22 mouse cellular contexts compared by ENCODE assay signal in the genomic region with DNA sequence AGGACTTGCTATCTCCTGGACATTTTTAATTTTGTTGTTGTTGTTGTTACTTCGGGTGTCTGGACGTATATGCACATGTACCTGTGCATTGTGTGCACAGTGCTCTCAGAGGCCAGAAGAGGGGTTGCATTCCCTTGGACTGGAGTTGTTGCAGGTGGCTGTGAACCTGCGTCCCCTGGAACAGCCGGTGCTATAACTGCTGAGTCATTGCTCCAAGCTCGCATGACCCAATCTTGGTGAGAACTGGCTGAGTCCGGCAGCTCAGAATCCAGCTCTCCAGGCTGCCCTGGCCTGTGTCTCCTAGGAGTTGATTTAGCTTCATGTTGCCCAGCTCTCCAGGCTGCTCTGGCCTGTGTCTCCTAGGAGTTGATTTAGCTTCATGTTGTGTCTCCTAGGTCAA. TPM values are rescaled to one million over a fixed set of nuclear protein-coding genes. Genes with fewer than 3 reads are reported as not detected.
DNase-seq lines count a peak whose midpoint lies in the region; ATAC-seq and TF ChIP-seq lines count a peak whose summit lies in the region.
"Had no signal": no experiment of that assay in that cellular context is flagged by ENCODE, and none has a peak within 500 bp of the region (broad histone marks: within the 10 kb centered on the region; RNA-seq: fewer than 3 reads in every experiment).

No protein-coding gene starts in this region.

- peaks cover 30% of the 10 kb centered on the region for H3K36me3 ChIP-seq in ES-E14 (ENCODE audit: control insufficient read depth, insufficient read depth, low read length, poor library complexity, severe bottlenecking)
- H3K36me3 ChIP-seq in limb, embryonic 10.5 days = peaks cover 57% of the 10 kb centered on the region
- H3K36me3 ChIP-seq in midbrain, embryonic 13.5 days = peaks cover 29% of the 10 kb centered on the region

- TF ChIP-seq CTCF in layer of hippocampus, adult 2 months (conservative IDR thresholded peaks at IDR 0.05) = no peak

- DNase-seq in layer of hippocampus, adult 2 months (ENCODE audit: low spot score in 2 of 2) = no peak
- DNase-seq in layer of hippocampus, adult 11-12 months (ENCODE audit: low spot score) = no peak
- DNase-seq in ES-E14 (ENCODE audit: low read depth, low spot score) = no peak
- peak; percentile 67 for DNase-seq in ZHBTc4 (ENCODE audit: low read depth, low spot score)
- no peak for DNase-seq in limb, embryonic 10.5 days (ENCODE audit: low spot score)
- DNase-seq in heart, postnatal 36 days = no peak
- no peak for DNase-seq in yolk sac, embryonic 10.5 days (ENCODE audit: low spot score)
- DNase-seq: adrenal gland, adult 2 months; adrenal gland, postnatal 10 days; adrenal gland, postnatal 25 days; cerebellum, adult 11-12 months; cerebellum, adult 9-10 months; cerebellum, postnatal 10 days; cerebellum, postnatal 25 days; forebrain, postnatal 0 days had no signal

- no peak overlapping the region for H3K4me3 ChIP-seq in layer of hippocampus, adult 2 months
- H3K4me3 ChIP-seq in ES-E14 (ENCODE audit: insufficient read depth in 1 of 2, low read depth in 1 of 2, low read length in 2 of 2, poor library complexity in 1 of 2, severe bottlenecking in 1 of 2) = no peak overlapping the region
- no peak overlapping the region for H3K4me3 ChIP-seq in limb, embryonic 10.5 days
- no peak overlapping the region for H3K4me3 ChIP-seq in midbrain, embryonic 13.5 days (replicated peaks)
- H3K4me3 ChIP-seq: embryonic facial prominence, embryonic 10.5 days; embryonic facial prominence, embryonic 12.5 days; forebrain, embryonic 13.5 days; forebrain, embryonic 15.5 days had no signal

- H3K9me3 ChIP-seq in ES-E14 (ENCODE audit: control insufficient read depth, insufficient read depth, low read depth, low read length) = no peaks in the 10 kb centered on the region
- H3K9me3 ChIP-seq in limb, embryonic 10.5 days (replicated peaks) = no peaks in the 10 kb centered on the region
- H3K9me3 ChIP-seq in midbrain, embryonic 13.5 days = no peaks in the 10 kb centered on the region
- H3K9me3 ChIP-seq: embryonic facial prominence, embryonic 10.5 days; embryonic facial prominence, embryonic 12.5 days; forebrain, embryonic 13.5 days; forebrain, embryonic 15.5 days had no signal

- ATAC-seq in midbrain, embryonic 13.5 days = no peak
- ATAC-seq: forebrain, embryonic 13.5 days; forebrain, embryonic 15.5 days; forebrain, postnatal 0 days had no signal

- intact Hi-C loops in heart, postnatal 36 days (cut with DNase I) = no loop called here

- WGBS in limb, embryonic 10.5 days = 94% methylated on average over 6 of the region's 6 CpGs
- 95% methylated on average over 6 of the region's 6 CpGs for WGBS in midbrain, embryonic 13.5 days

- H3K27me3 ChIP-seq in limb, embryonic 10.5 days (ENCODE audit: low read depth, poor library complexity, severe bottlenecking) = no peaks in the 10 kb centered on the region
- no peaks in the 10 kb centered on the region for H3K27me3 ChIP-seq in midbrain, embryonic 13.5 days
- H3K27me3 ChIP-seq: embryonic facial prominence, embryonic 12.5 days; forebrain, embryonic 13.5 days; forebrain, embryonic 15.5 days had no signal

- peak overlapping the region; percentile 63; the same call in 1 of the 2 replicates for H3K27ac ChIP-seq in layer of hippocampus, adult 2 months
- H3K27ac ChIP-seq in ES-E14 (ENCODE audit: insufficient read depth, low read depth, low read length, poor library complexity, severe bottlenecking) = no peak overlapping the region
- H3K27ac ChIP-seq in limb, embryonic 10.5 days = peak overlapping the region; percentile 21; the same call in 1 of the 2 replicates
- no peak overlapping the region for H3K27ac ChIP-seq in midbrain, embryonic 13.5 days
- H3K27ac ChIP-seq: embryonic facial prominence, embryonic 10.5 days; embryonic facial prominence, embryonic 12.5 days; forebrain, embryonic 13.5 days; forebrain, embryonic 15.5 days had no signal

- in situ Hi-C loops in ES-E14 (cut with MboI; ENCODE audit: low sequenced_read_pairs in 2 of 2, unreplicated experiment in 2 of 2) = no loop called here

- peaks cover 0 to 15% of the 10 kb centered on the region in 2 experiments; a peak in 1 of 4 replicates for H3K4me1 ChIP-seq in ES-E14 (ENCODE audit: control insufficient read depth in 2 of 2, insufficient read depth in 2 of 2, low read length in 2 of 2, poor library complexity in 1 of 2)
- peaks cover 26% of the 10 kb centered on the region for H3K4me1 ChIP-seq in limb, embryonic 10.5 days
- peaks cover 25% of the 10 kb centered on the region for H3K4me1 ChIP-seq in midbrain, embryonic 13.5 days (replicated peaks)
- H3K4me1 ChIP-seq: forebrain, embryonic 15.5 days had no signal

- H3K9ac ChIP-seq in ES-E14 (ENCODE audit: insufficient read depth, low read depth, low read length, poor library complexity, severe bottlenecking) = no peak overlapping the region
- H3K9ac ChIP-seq in midbrain, embryonic 13.5 days (replicated peaks) = no peak overlapping the region
- H3K9ac ChIP-seq: embryonic facial prominence, embryonic 12.5 days; forebrain, embryonic 13.5 days; forebrain, embryonic 15.5 days; forebrain, postnatal 0 days had no signal

- no peak overlapping the region for H3K4me2 ChIP-seq in midbrain, embryonic 13.5 days (replicated peaks)
- H3K4me2 ChIP-seq: embryonic facial prominence, embryonic 12.5 days; forebrain, embryonic 13.5 days; forebrain, embryonic 15.5 days had no signal

TF ChIP-seq in ES-E14, 5 proteins besides CTCF, POLR2A, EP300 and RAD21:
- TF ChIP-seq MAFK (IDR thresholded peaks at IDR 0.05; ENCODE audit: insufficient read depth, low read depth, low read length) (peak; percentile 89), ZC3H11A (IDR thresholded peaks at IDR 0.05; ENCODE audit: borderline replicate concordance, low read depth, low read length) (no peak), ZNF384 (IDR thresholded peaks at IDR 0.05; ENCODE audit: low read depth, low read length) (no peak), CHD2 (IDR thresholded peaks at IDR 0.05; ENCODE audit: low read depth, low read length) (no peak), HCFC1 (IDR thresholded peaks at IDR 0.05; ENCODE audit: borderline replicate concordance, insufficient read depth, low read length) (no peak)

RNA-seq across cellular contexts. Expression of a gene that starts 27.8 kb away (rescaled TPM):
- 10 to 100 TPM; 12.2 to 15.1 TPM for total RNA-seq in layer of hippocampus, adult 2 months (2021)
- 7.7 and 7.9 TPM in 2 replicates for total RNA-seq in ES-E14 (2012; rRNA removed)
- polyA plus RNA-seq in limb, embryonic 10.5 days (2016; fragmentation: Nextera tagmentation; extraction: Ambion mirVana) = 18.4 and 19.5 TPM in 2 replicates
- total RNA-seq in heart, postnatal 36 days (2021) = 10 to 100 TPM; 15.9 to 18.0 TPM
- polyA plus RNA-seq in midbrain, embryonic 13.5 days (2015; fragmentation: Nextera tagmentation; extraction: Ambion mirVana) = 7.7 and 9.0 TPM in 2 replicates

RNA-seq across cellular contexts. Expression of a gene that starts 39.3 kb away (rescaled TPM):
- not detected for total RNA-seq in layer of hippocampus, adult 2 months (2021)
- 0.71 and 1.7 TPM in 2 replicates for total RNA-seq in ES-E14 (2012; rRNA removed)
- polyA plus RNA-seq in limb, embryonic 10.5 days (2016; fragmentation: Nextera tagmentation; extraction: Ambion mirVana) = 0.13 and 0.14 TPM in 2 replicates
- total RNA-seq in heart, postnatal 36 days (2021) = under 1 TPM; 0.43 to 0.83 TPM
- 0.43 and 0.58 TPM in 2 replicates for polyA plus RNA-seq in midbrain, embryonic 13.5 days (2015; fragmentation: Nextera tagmentation; extraction: Ambion mirVana)
- total RNA-seq: adrenal gland, adult 2 months; adrenal gland, postnatal 25 days; MEL had no signal
- polyA plus RNA-seq: forebrain, embryonic 11.5 days; forebrain, embryonic 13.5 days had no signal

Comparison
In these comparisons a context has a peak if more than half of its experiments do, and no peak if none do; other contexts are left out.
1. H3K27ac ChIP-seq: peak in layer of hippocampus, adult 2 months (single experiment) and limb, embryonic 10.5 days (single experiment); none in ES-E14 (single experiment) and midbrain, embryonic 13.5 days (single experiment).